Mouse (Mus musculus) lung, embryonic 15.5 days (tissue): ENCODE measurements around the gene Agrp. TPM values are rescaled to one million over a fixed set of nuclear protein-coding genes. Genes with fewer than 3 reads are reported as not detected.
A peak's percentile ranks its signal among the peaks of the same experiment; 100 is the strongest.

Experiments used
- ATAC-seq: fragments of 200-750 bp; cut with Nextera tagmentation; 2 replicates; pipeline ENCODE4 v1.8.0; 2017; ENCODE audit warnings: moderate number of reproducible peaks, borderline replicate concordance; ENCODE audit not compliant: low FRiP score, low TSS enrichment; ENCODE audit errors: extremely low read depth
- H3K27ac ChIP-seq: fragments of 300-500 bp; sonication (generic); 2 replicates; pipeline ENCODE4 v1.5.1; 2015; ENCODE audit warnings: moderate library complexity, mild to moderate bottlenecking, inconsistent platforms
- H3K27me3 ChIP-seq: fragments of 300-500 bp; sonication (generic); 2 replicates; pipeline ENCODE4 v1.6.1; 2015; ENCODE audit warnings: inconsistent platforms
- H3K36me3 ChIP-seq: fragments of 300-500 bp; sonication (generic); 2 replicates; pipeline ENCODE4 v1.6.1; 2015; ENCODE audit warnings: inconsistent platforms
- H3K4me1 ChIP-seq: fragments of 300-500 bp; sonication (generic); 2 replicates; pipeline ENCODE4 v1.6.1; 2015; ENCODE audit warnings: inconsistent platforms
- H3K4me2 ChIP-seq: fragments of 300-500 bp; sonication (generic); 2 replicates; pipeline ENCODE4 v1.6.1; 2015; ENCODE audit warnings: inconsistent platforms, mild to moderate bottlenecking, moderate library complexity
- H3K4me3 ChIP-seq: fragments of 300-500 bp; sonication (generic); 2 replicates; pipeline ENCODE4 v1.5.1; 2015; ENCODE audit warnings: mild to moderate bottlenecking, inconsistent platforms
- H3K9ac ChIP-seq: fragments of 300-500 bp; sonication (generic); 2 replicates; pipeline ENCODE4 v1.6.1; 2015; ENCODE audit warnings: inconsistent platforms
- H3K9me3 ChIP-seq: fragments of 300-500 bp; sonication (generic); 2 replicates; pipeline ENCODE4 v1.6.1; 2016; ENCODE audit warnings: inconsistent platforms
- WGBS: fragments of 180-500 bp; shearing (Covaris S2); methylation state at CpG from one replicate; pipeline ENCODE4 v1.1.7; 2015; 5-methylcytosine and 5-hydroxymethylcytosine counted together
- polyA plus RNA-seq: library from polyadenylated mRNA; unstranded; fragments of >200 nt; fragmentation: Nextera tagmentation; extraction: Ambion mirVana; gene quantifications from 2 replicates; pipeline ENCODE4 v1.2.1, GENCODE M21; 2015

Gene Agrp
- 0.69 and 0.79 TPM in 2 replicates for polyA plus RNA-seq

GRCm38 (mm10) chr8:105636963-105637510 is at the start of gene Agrp:
Gene Agrp, minus strand, starts transcription at chr8:105637393.
- Histone ChIP-seq H3K27me3 (no peaks in the 10 kb centered on the region), H3K4me2 (peak within 1 kb of the TSS; percentile 72), H3K36me3 (no peaks in the 10 kb centered on the region), H3K9ac (peak within 1 kb of the TSS; percentile 96), H3K4me1 (peaks cover 32% of the 10 kb centered on the region), H3K9me3 (no peaks in the 10 kb centered on the region), H3K4me3 (peak within 1 kb of the TSS; percentile 64), H3K27ac (peak within 1 kb of the TSS; percentile 100)
- peak; percentile 32 for ATAC-seq
- WGBS, result under 1% methylated on average over 55 of the region's 63 CpGs

GRCm38 (mm10) chr8:105686551-105686950 is 49.4 kb upstream of the Agrp start:
- 63% methylated on average over 6 of the region's 6 CpGs for WGBS
- Histone ChIP-seq H3K36me3 (peaks cover 29% of the 10 kb centered on the region), H3K27ac (no peak overlapping the region), H3K4me3 (no peak overlapping the region), H3K9ac (no peak overlapping the region), H3K4me1 (0 out of 2 replicates have a peak, but pooled peaks cover 3% of the 10 kb centered on the region), H3K9me3 (no peaks in the 10 kb centered on the region), H3K4me2 (no peak overlapping the region), H3K27me3 (no peaks in the 10 kb centered on the region)
- no peak for ATAC-seq

- Histone ChIP-seq H3K4me1 (0 out of 2 replicates have a peak, but pooled peaks cover 3% of the 10 kb centered on the region), H3K27ac (no peak within 1 kb of the TSS), H3K9me3 (no peaks in the 10 kb centered on the region), H3K36me3 (peaks cover 36% of the 10 kb centered on the region), H3K9ac (no peak within 1 kb of the TSS), H3K4me2 (peak within 1 kb of the TSS; percentile 44), H3K4me3 (0 out of 2 replicates have a peak within 1 kb of the TSS, but pooled peaks have one; percentile 2), H3K27me3 (no peaks in the 10 kb centered on the region)
- ATAC-seq, result peak; percentile 44; the same call in 1 of the 2 replicates
- 8% methylated on average over 25 of the region's 26 CpGs for WGBS
These were observed 48.7 kb upstream of the Agrp start, which contains the start of gene Carmil2 for GRCm38 (mm10) chr8:105685796-105686308. Gene Carmil2, plus strand, starts transcription at chr8:105686274.

GRCm38 (mm10) chr8:105685325-105685724 is 48.1 kb upstream of the Agrp start:
- no peak for ATAC-seq
- Histone ChIP-seq H3K36me3 (peaks cover 41% of the 10 kb centered on the region), H3K4me3 (no peak overlapping the region), H3K4me1 (0 out of 2 replicates have a peak, but pooled peaks cover 3% of the 10 kb centered on the region), H3K9ac (no peak overlapping the region), H3K27ac (no peak overlapping the region), H3K27me3 (no peaks in the 10 kb centered on the region), H3K4me2 (peak overlapping the region; percentile 44), H3K9me3 (no peaks in the 10 kb centered on the region)
- WGBS, result 70% methylated on average over 7 of the region's 7 CpGs

GRCm38 (mm10) chr8:105677891-105678290 is 40.7 kb upstream of the Agrp start:
- peaks cover 92% of the 10 kb centered on the region for H3K36me3 ChIP-seq
- no peak overlapping the region for H3K9ac ChIP-seq
- H3K4me2 ChIP-seq, result no peak overlapping the region
- 82% methylated on average over 1 of the region's 1 CpGs for whole genome bisulfite sequencing
- no peak for ATAC-seq
- H3K4me3 ChIP-seq, result no peak overlapping the region
- no peaks in the 10 kb centered on the region for H3K4me1 ChIP-seq
- H3K9me3 ChIP-seq, result no peaks in the 10 kb centered on the region
- H3K27ac ChIP-seq, result no peak overlapping the region
- H3K27me3 ChIP-seq, result no peaks in the 10 kb centered on the region

GRCm38 (mm10) chr8:105661167-105661566 is 24.0 kb upstream of the Agrp start:
- Histone ChIP-seq H3K36me3 (peaks cover 26% of the 10 kb centered on the region), H3K4me3 (no peak overlapping the region), H3K9ac (no peak overlapping the region), H3K9me3 (no peaks in the 10 kb centered on the region), H3K27ac (no peak overlapping the region), H3K27me3 (no peaks in the 10 kb centered on the region), H3K4me1 (no peaks in the 10 kb centered on the region), H3K4me2 (no peak overlapping the region)
- no peak for ATAC-seq
- WGBS, result 66% methylated on average over 3 of the region's 3 CpGs

- Histone ChIP-seq H3K4me1 (no peaks in the 10 kb centered on the region), H3K9ac (no peak overlapping the region), H3K27ac (no peak overlapping the region), H3K4me2 (no peak overlapping the region), H3K9me3 (no peaks in the 10 kb centered on the region), H3K4me3 (no peak overlapping the region), H3K27me3 (no peaks in the 10 kb centered on the region), H3K36me3 (peaks cover 14% of the 10 kb centered on the region)
- ATAC-seq, result no peak
These were observed 20.4 kb upstream of the Agrp start for GRCm38 (mm10) chr8:105657641-105658040.

- Histone ChIP-seq H3K9me3 (no peaks in the 10 kb centered on the region), H3K9ac (no peak overlapping the region), H3K27me3 (no peaks in the 10 kb centered on the region), H3K36me3 (peaks cover 35% of the 10 kb centered on the region), H3K4me1 (no peaks in the 10 kb centered on the region), H3K4me3 (no peak overlapping the region), H3K27ac (no peak overlapping the region), H3K4me2 (no peak overlapping the region)
- no peak for ATAC-seq
- 97% methylated on average over 1 of the region's 1 CpGs for WGBS
These were observed 11.7 kb upstream of the Agrp start for GRCm38 (mm10) chr8:105648929-105649328.

- Histone ChIP-seq H3K4me1 (peaks cover 4% of the 10 kb centered on the region), H3K36me3 (peaks cover 27% of the 10 kb centered on the region)
- 90% methylated on average over 1 of the region's 1 CpGs for WGBS
These were observed 8.0 kb upstream of the Agrp start for GRCm38 (mm10) chr8:105645205-105645604.

GRCm38 (mm10) chr8:105640511-105640910 is 3.3 kb upstream of the Agrp start:
- no peak overlapping the region for H3K4me2 ChIP-seq
- H3K9ac ChIP-seq, result no peak overlapping the region
- H3K4me3 ChIP-seq, result no peak overlapping the region
- H3K9me3 ChIP-seq, result no peaks in the 10 kb centered on the region
- no peak for ATAC-seq
- peaks cover 18% of the 10 kb centered on the region for H3K36me3 ChIP-seq
- WGBS, result 53% methylated on average over 2 of the region's 2 CpGs
- H3K27ac ChIP-seq, result no peak overlapping the region
- H3K4me1 ChIP-seq, result peaks cover 24% of the 10 kb centered on the region
- no peaks in the 10 kb centered on the region for H3K27me3 ChIP-seq

More at GRCm38 (mm10) chr8:105645205-105645604, 8.0 kb upstream of the Agrp start:
- Histone ChIP-seq H3K9me3 (no peaks in the 10 kb centered on the region), H3K27ac (no peak overlapping the region), H3K27me3 (no peaks in the 10 kb centered on the region), H3K4me2 (no peak overlapping the region), H3K4me3 (no peak overlapping the region), H3K9ac (no peak overlapping the region)
- ATAC-seq, result no peak

- ATAC-seq, result no peak
These were observed 2.6 kb upstream of the Agrp start for GRCm38 (mm10) chr8:105639835-105640234.

GRCm38 (mm10) chr8:105638510-105638909 is 1.3 kb upstream of the Agrp start:
- Histone ChIP-seq H3K4me1 (peaks cover 32% of the 10 kb centered on the region), H3K9ac (no peak overlapping the region; the same call in 1 of the 2 replicates), H3K27ac (peak overlapping the region; percentile 63; the same call in 1 of the 2 replicates), H3K4me2 (peak overlapping the region; percentile 72), H3K9me3 (no peaks in the 10 kb centered on the region), H3K36me3 (peaks cover 2% of the 10 kb centered on the region), H3K4me3 (peak overlapping the region; percentile 64), H3K27me3 (no peaks in the 10 kb centered on the region)
- no peak for ATAC-seq
- 78% methylated on average over 4 of the region's 4 CpGs for WGBS

More at GRCm38 (mm10) chr8:105639835-105640234, 2.6 kb upstream of the Agrp start:
- no peak overlapping the region for H3K4me2 ChIP-seq
- no peak overlapping the region for H3K9ac ChIP-seq
- H3K27ac ChIP-seq, result no peak overlapping the region
- H3K27me3 ChIP-seq, result no peaks in the 10 kb centered on the region
- WGBS, result 72% methylated on average over 1 of the region's 1 CpGs
- H3K4me3 ChIP-seq, result no peak overlapping the region
- H3K9me3 ChIP-seq, result no peaks in the 10 kb centered on the region
- H3K36me3 ChIP-seq, result peaks cover 12% of the 10 kb centered on the region
- peaks cover 30% of the 10 kb centered on the region for H3K4me1 ChIP-seq
